Mouse (Mus musculus) spleen, postnatal 0 days (tissue): Measurements from ENCODE around the gene Hcfc1r1. TPM values are rescaled to one million over a fixed set of nuclear protein-coding genes. Genes with fewer than 3 reads are reported as not detected.

ENCODE experiments used
- polyA plus RNA-seq: library from polyadenylated mRNA; unstranded; fragments of >200 nt; fragmentation: Nextera tagmentation; extraction: Ambion mirVana; gene quantifications from 2 replicates; pipeline ENCODE4 v1.2.1, GENCODE M21; 2015

The Hcfc1r1 gene
- polyA plus RNA-seq, result 43.1 and 43.5 TPM in 2 replicates

DNA sequence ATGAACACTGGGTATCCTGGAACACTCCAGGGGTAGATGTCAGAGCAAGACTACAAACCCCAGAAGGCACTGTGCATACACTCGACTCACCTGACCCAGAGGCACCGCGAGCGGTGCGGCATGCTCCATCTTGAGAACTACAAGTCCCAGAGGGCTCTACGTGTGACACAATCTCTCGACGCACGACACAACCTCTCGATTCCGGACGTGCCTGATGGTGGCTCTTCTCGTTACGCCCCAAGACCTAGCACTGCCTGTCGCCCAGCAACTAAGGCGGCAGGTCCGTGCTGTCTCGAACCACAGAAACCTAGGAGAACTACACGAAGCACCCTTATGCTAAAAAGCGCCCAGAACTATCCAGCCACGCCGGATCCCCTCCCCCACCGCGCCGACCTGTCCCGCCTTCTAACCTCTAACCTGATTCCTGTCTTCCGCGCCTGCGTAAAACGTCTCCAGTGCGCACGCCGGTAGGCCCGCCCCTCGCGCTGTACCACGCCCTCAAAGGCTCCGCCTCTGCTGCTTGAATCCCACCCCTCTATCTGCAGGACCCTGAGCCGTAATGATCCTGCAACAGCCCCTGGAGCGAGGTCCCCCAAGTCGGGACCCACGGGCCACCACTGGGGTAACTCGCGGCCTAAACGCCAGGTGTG, at the start of gene Hcfc1r1, which contains the start of gene Thoc6:
TSS of gene Hcfc1r1 (plus strand) at position 173 of the 650 bp plus-strand sequence.
TSS of gene Thoc6 (minus strand) at position 459 of the 650 bp plus-strand sequence.

DNA sequence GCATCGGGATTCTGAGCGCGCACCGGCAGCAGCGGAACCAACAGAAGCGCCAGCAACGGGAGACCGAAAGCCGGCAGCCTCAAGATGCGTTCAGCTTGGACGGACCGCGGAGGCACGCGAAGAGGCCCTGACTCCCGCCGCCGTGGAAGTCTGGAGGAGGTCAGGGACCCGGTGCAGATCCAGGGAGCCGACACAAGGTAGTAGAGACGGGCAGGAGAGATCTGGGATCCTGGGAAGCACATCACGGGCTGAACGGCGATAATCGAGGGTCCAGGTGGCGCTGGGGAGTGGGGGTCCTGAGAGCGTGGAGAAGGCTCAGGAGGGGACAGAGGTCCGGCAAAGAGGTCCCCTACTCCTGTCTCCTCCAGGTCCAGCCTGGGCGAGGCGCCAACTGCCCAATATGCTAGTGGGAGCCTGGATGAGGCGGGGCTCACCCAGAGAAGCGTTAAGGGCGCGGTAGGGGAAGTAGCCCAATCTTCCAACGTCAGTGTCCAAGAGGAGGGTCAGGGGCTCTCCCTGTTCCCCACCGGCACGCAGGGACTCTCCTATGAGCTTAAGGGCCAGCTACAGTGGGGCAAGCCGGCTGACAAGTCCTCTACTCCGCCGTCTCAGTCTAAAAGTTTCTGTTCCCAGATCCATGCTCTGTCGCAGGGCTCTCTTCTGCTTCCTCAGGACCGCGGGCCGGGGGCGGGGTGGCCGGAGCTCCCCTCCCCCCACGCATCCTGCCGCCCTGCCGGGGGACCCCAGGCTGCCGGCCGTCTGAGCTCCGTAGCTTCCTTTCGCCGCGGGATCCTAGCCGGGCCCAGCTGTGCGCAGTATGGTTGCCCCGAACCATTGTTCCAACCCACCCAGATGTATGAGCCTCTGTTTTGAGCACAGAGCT, 28.5 kb upstream of the Hcfc1r1 start, which contains the start of gene Mmp25:
TSS of gene Mmp25 (minus strand) at position 665 of the 883 bp plus-strand sequence.

DNA sequence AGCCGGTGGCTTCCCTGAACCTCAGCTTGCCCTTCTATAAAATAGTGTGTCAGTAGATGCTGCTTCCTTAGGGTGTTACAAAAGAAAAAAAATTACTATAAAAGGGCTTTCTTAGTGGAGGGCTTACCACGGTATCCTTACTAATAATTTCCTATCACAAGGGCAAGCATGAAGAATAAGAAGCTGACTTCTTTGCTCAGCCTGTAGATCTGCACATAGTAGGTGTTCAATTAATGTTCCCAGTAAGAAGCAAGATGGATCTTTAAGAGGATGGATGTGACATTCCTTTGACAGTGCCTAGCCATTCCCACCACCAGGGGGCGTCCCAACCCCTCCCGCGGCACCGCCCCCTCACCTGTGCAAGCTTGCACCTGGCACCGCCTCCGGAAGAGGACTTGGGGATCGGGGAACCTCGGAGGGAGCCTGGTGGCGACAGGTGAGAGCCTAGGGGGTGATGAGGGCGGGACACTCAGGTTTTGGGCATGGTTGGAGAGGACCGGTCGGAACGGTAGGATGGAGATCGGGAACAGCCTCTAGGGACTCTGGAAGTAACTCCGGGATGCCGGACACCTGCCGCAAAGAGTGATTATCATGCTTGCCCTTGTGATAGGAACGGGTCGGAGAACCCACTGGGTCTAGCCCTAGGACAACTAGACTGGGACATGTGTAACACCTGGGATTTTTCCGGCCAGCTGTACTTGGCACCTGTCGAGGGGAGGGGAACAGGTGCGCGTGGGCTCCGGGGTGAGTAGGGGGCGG, 13.1 kb upstream of the Hcfc1r1 start, which contains the start of gene Bicdl2:
TSS of gene Bicdl2 (plus strand) at position 390 of the 759 bp plus-strand sequence.

GRCm38 (mm10) chr17:23677236-23677679, 3.9 kb downstream of the Hcfc1r1 start, which contains the start of gene Tnfrsf12a:
Tnfrsf12a (minus strand) TSS chr17:23677468.

DNA sequence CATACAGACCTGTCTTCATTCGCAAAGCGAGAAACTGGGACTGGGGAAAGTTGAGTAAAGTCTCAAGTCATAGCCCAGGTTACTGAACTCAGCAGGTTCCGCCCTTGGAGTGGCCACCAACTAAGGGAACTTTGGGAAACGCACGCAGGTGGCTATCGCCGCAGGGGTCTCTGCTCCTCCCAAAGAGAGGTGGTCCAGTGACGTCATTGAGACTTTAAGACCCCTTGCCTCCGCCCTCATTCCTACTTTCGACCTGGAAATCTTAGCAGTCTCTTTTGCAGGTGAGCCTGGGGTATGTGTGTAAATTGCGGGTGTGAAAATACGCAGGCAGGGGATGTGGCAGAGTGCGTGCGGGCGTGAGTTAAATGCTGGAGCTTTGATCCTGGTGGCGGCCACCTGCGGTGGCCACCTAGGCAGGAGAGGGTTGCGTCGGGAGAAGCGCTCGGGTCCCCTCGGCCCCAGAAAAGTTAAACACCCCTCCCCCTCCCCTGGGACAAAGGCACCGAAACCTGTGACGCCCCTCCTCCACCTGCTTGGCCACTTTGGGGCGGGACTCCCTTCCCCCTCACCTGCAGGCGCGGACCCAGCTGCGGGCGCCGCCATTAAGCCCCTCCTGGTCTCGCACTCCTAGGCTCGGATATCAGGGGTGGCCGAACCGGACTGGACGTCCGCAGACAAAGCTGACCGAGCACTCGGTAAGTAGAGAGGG, 5.9 kb downstream of the Hcfc1r1 start, which contains the start of gene Cldn6:
TSS of gene Cldn6 (plus strand) at position 123 of the 709 bp plus-strand sequence.

DNA sequence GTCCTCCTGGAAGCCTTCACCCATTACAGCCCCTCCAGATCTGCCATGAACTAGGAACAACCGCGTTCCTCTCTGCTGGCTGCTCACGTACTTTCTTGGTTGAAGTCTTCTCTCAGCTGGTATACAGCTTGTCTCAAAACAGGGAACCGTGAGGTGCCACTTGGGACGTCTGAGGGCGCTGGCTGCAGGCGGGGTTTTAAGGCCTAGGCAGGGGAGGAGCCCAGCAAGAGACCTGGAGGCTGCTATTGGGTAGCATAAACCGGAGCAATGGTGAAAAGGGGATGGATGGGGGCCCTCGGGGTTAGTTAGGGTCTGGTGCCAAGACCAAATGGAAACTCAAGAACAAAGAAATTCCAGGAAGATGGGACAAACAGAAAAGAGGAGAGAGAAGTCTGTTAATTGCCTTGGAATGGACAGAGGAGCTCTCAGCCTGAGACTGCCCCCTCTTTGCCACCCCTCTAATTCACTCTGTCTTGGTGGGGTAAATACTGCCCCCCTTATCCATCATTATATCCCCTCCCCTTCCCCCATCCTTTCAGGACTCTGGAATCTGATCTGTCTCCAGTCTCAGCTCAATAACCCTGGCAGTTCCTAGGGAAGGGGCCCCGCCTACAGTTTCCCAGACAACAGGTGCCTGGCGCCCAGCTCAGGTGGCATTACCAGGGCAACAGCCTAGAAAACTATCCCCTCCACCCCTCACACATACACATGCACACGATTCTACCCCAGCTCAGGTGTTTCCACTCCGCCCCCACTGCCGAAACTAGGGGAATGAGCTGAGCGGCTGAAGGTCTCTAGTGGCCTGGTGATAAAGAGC, 10.7 kb downstream of the Hcfc1r1 start, which contains the start of gene Cldn9:
TSS of gene Cldn9 (minus strand) at position 171 of the 817 bp plus-strand sequence.

DNA sequence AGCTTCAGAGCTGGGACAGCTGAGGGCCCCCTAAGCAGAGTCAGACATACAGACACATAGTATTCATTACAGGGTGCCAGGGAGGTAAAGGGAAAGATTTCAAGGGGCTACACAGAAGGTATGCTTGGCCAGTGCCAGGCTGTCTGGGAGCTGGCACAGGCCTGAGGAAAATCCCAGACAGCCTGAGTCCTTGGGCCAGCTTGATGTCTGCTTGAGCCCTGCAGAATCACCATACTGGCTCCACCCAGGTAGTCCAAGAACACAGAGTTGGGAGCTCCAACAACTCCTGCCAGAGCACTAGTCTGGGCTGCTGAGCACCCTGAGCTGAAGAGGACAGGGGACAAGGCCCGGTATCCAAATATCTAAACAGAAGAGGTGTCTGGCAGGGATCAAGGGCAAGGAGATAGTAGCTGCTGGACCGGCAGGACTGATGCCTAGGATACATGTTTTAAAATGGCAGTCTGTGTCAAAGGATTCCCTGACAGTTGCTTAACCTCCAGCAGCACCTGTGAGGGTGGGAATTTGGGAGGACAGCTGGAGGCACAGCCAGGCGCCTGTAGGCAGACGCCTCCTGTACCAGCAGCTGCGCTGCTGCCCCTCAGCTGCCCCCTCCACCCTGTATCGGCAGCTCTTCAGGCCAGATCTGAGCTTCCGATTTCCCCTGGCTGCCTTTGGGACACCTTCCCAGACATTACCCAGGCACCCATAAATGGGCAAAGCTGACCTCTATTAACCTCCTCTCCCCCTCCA, 49.2 kb downstream of the Hcfc1r1 start, which contains the start of gene 1520401A03Rik:
TSS of gene 1520401A03Rik (minus strand) at position 408 of the 750 bp plus-strand sequence.

Other genes starting within 250 kb of the Hcfc1r1 start
- gene Vmn2r117, start 193.9 kb upstream of the Hcfc1r1 start, polyA plus RNA-seq, result not detected in 2 replicates
- 6.9 and 8.1 TPM in 2 replicates for gene Zfp213, start 109.4 kb upstream of the Hcfc1r1 start, polyA plus RNA-seq
- 1.9 and 2.2 TPM in 2 replicates for gene Zfp13, start 74.1 kb upstream of the Hcfc1r1 start, polyA plus RNA-seq
- gene Zscan10, start 72.7 kb upstream of the Hcfc1r1 start, polyA plus RNA-seq, result not detected in 2 replicates
- 3.0 and 4.4 TPM in 2 replicates for gene Mmp25, start 28.3 kb upstream of the Hcfc1r1 start, polyA plus RNA-seq
- 0.11 and 0.35 TPM in 2 replicates for gene Bicdl2, start 13.1 kb upstream of the Hcfc1r1 start, polyA plus RNA-seq
- 21.1 and 22.3 TPM in 2 replicates for gene Thoc6, start 286 bp downstream of the Hcfc1r1 start, polyA plus RNA-seq
- gene Tnfrsf12a, start 3.9 kb downstream of the Hcfc1r1 start, polyA plus RNA-seq, result 3.4 and 4.0 TPM in 2 replicates
- gene Cldn6, start 5.7 kb downstream of the Hcfc1r1 start, polyA plus RNA-seq, result 0.11 TPM in 1 of 2 replicates, not detected in the other
- 0.08 TPM in 2 replicates for gene Cldn9, start 10.4 kb downstream of the Hcfc1r1 start, polyA plus RNA-seq
- gene 1520401A03Rik, start 49.2 kb downstream of the Hcfc1r1 start, polyA plus RNA-seq, result 0.11 TPM in 1 of 2 replicates, not detected in the other
- 37.2 and 39.2 TPM in 2 replicates for gene Pkmyt1, start 52.7 kb downstream of the Hcfc1r1 start, polyA plus RNA-seq
- gene Paqr4, start 67.3 kb downstream of the Hcfc1r1 start, polyA plus RNA-seq, result 10.5 and 12.2 TPM in 2 replicates
- not detected in 2 replicates for gene Kremen2, start 72.2 kb downstream of the Hcfc1r1 start, polyA plus RNA-seq
- 19.2 and 22.6 TPM in 2 replicates for gene Flywch1, start 98.0 kb downstream of the Hcfc1r1 start, polyA plus RNA-seq
- gene Flywch2, start 112.5 kb downstream of the Hcfc1r1 start, polyA plus RNA-seq, result 3.5 and 6.6 TPM in 2 replicates
- gene Srrm2, start 116.9 kb downstream of the Hcfc1r1 start, polyA plus RNA-seq, result 290 and 303 TPM in 2 replicates
- 632 and 659 TPM in 2 replicates for gene Elob, start 155.5 kb downstream of the Hcfc1r1 start, polyA plus RNA-seq
- not detected in 2 replicates for gene Prss33, start 162.5 kb downstream of the Hcfc1r1 start, polyA plus RNA-seq
- not detected in 2 replicates for gene Prss32, start 170.3 kb downstream of the Hcfc1r1 start, polyA plus RNA-seq
- gene Prss41, start 170.6 kb downstream of the Hcfc1r1 start, polyA plus RNA-seq, result not detected in 2 replicates
- not detected in 2 replicates for gene Prss21, start 194.5 kb downstream of the Hcfc1r1 start, polyA plus RNA-seq
- not detected in 2 replicates for gene Dcpp1, start 207.3 kb downstream of the Hcfc1r1 start, polyA plus RNA-seq
- gene Dcpp2, start 207.3 kb downstream of the Hcfc1r1 start, polyA plus RNA-seq, result not detected in 2 replicates
- gene Dcpp3, start 243.9 kb downstream of the Hcfc1r1 start, polyA plus RNA-seq, result not detected in 2 replicates